Mouse (Mus musculus): ENCODE data around the gene 4833427G06Rik.

DNA sequence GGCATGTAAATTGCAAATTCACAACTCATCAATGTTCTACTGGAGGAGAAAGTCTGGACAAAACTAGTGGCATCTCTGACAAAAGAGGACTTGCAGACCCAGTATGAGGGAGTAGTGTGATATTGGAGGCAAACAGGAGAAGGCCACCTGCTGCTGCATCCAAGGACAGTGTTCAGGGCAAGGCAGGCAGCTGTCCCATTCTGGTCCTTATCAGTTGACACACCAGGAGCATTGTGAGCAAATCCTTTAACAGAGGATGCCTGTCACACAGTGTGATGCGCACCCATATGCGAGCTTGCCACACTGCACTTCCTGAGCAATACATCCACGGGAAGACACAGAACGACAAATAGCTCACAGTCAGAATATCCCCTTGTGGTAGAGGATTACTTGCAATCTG, 12.9 kb upstream of the 4833427G06Rik start:
- TF ChIP-seq CTCF (IDR thresholded peaks at IDR 0.05; ENCODE audit: low read depth, low read length) (no peak), POLR2A (IDR thresholded peaks at IDR 0.05; ENCODE audit: borderline replicate concordance, low read depth, low read length) (no peak)

All from bone marrow macrophage, adult 2 months (primary cell).